Mouse (Mus musculus): Measurements from ENCODE around the gene Adprhl1.

- no peak for TF ChIP-seq CTCF (IDR thresholded peaks at IDR 0.05; ENCODE audit: low read depth, low read length)
- TF ChIP-seq POLR2A (IDR thresholded peaks at IDR 0.05; ENCODE audit: extremely low read depth, insufficient read depth, low read length), result no peak
Observed at GRCm38 (mm10) chr8:13206290-13206689, 47.7 kb downstream of the Adprhl1 start.
